Mouse (Mus musculus): ENCODE measurements at regions not wholly inside any gene's neighbourhood (a gene's known extent, or its start where the extent isn't known, plus 50 kb on each side); places are given as distances from the start of the nearest gene placed in this dataset.

GRCm38 (mm10) chr8:103779658-103780057 lies 321.8 kb upstream of the Cdh5 start:
- TF ChIP-seq POLR2A (IDR thresholded peaks at IDR 0.05; ENCODE audit: control insufficient read depth, extremely low read depth, insufficient read depth, low read length, poor library complexity) (no peak), CTCF (IDR thresholded peaks at IDR 0.05; ENCODE audit: borderline replicate concordance, control insufficient read depth, extremely low read depth, insufficient read depth, low read length, poor library complexity) (no peak)

Measured in thymus, adult 2 months (tissue).